ENCODE assay signal across 24 mouse cellular contexts in genomic region chr13:108487066-108487465, GRCm38 (mm10). TPM values are rescaled to one million over a fixed set of nuclear protein-coding genes. Genes with fewer than 3 reads are reported as not detected.
DNase-seq lines count a peak whose midpoint lies in the region; ATAC-seq and TF ChIP-seq lines count a peak whose summit lies in the region.
"Had no signal": no experiment of that assay in that cellular context is flagged by ENCODE, and none has a peak within 500 bp of the region (broad histone marks: within the 10 kb centered on the region; RNA-seq: fewer than 3 reads in every experiment).

No protein-coding gene starts in this region.

- peak; percentile 67 for DNase-seq in 416B (ENCODE audit: low read depth)
- DNase-seq in gastrocnemius, adult 8-10 months (ENCODE audit: low spot score in 2 of 2) = no peak
- no peak for DNase-seq in embryo, embryonic 10.5 days (ENCODE audit: low spot score)
- DNase-seq in stomach, postnatal 0 days (ENCODE audit: low spot score) = no peak
- DNase-seq: adrenal gland, adult 2 months; adrenal gland, postnatal 10 days; adrenal gland, postnatal 25 days; B cell, adult 2 months; cerebellum, adult 11-12 months; cerebellum, adult 2 months; cerebellum, adult 9-10 months; cerebellum, postnatal 10 days; cerebellum, postnatal 25 days; forebrain, postnatal 0 days had no signal

- 83% methylated on average over 3 of the region's 3 CpGs for WGBS in stomach, postnatal 0 days

- no peaks in the 10 kb centered on the region for H3K36me3 ChIP-seq in stomach, postnatal 0 days (ENCODE audit: control insufficient read depth, insufficient read depth, low read length)
- H3K36me3 ChIP-seq: embryonic facial prominence, embryonic 10.5 days; embryonic facial prominence, embryonic 12.5 days; forebrain, embryonic 15.5 days; G1E had no signal

- no peak for TF ChIP-seq EP300 in stomach, postnatal 0 days (optimal IDR thresholded peaks at IDR 0.05)

- H3K4me3 ChIP-seq in stomach, postnatal 0 days (ENCODE audit: low read depth, low read length) = no peak overlapping the region
- H3K4me3 ChIP-seq: embryonic facial prominence, embryonic 10.5 days; embryonic facial prominence, embryonic 12.5 days; forebrain, embryonic 13.5 days; forebrain, embryonic 15.5 days had no signal

- no peak overlapping the region for H3K4me2 ChIP-seq in stomach, postnatal 0 days (replicated peaks; ENCODE audit: low read depth)
- H3K4me2 ChIP-seq: embryonic facial prominence, embryonic 12.5 days; forebrain, embryonic 13.5 days; forebrain, embryonic 15.5 days had no signal

- H3K9ac ChIP-seq in stomach, postnatal 0 days (ENCODE audit: low read length) = no peak overlapping the region
- H3K9ac ChIP-seq: embryonic facial prominence, embryonic 12.5 days; forebrain, embryonic 13.5 days; forebrain, embryonic 15.5 days; forebrain, postnatal 0 days had no signal

- H3K27ac ChIP-seq in stomach, postnatal 0 days (replicated peaks) = no peak overlapping the region
- H3K27ac ChIP-seq: embryonic facial prominence, embryonic 10.5 days; embryonic facial prominence, embryonic 12.5 days; forebrain, embryonic 13.5 days; forebrain, embryonic 15.5 days had no signal

- no peaks in the 10 kb centered on the region for H3K27me3 ChIP-seq in stomach, postnatal 0 days (ENCODE audit: control insufficient read depth, insufficient read depth, low read length)
- H3K27me3 ChIP-seq: CH12.LX; embryonic facial prominence, embryonic 12.5 days; forebrain, embryonic 13.5 days; forebrain, embryonic 15.5 days had no signal

- no peaks in the 10 kb centered on the region for H3K4me1 ChIP-seq in stomach, postnatal 0 days (replicated peaks; ENCODE audit: control insufficient read depth, insufficient read depth)
- H3K4me1 ChIP-seq: embryonic facial prominence, embryonic 10.5 days; embryonic facial prominence, embryonic 12.5 days; forebrain, embryonic 13.5 days; forebrain, embryonic 15.5 days had no signal

- TF ChIP-seq CTCF in stomach, postnatal 0 days (IDR thresholded peaks at IDR 0.05; ENCODE audit: low read depth) = no peak

- no peaks in the 10 kb centered on the region for H3K9me3 ChIP-seq in stomach, postnatal 0 days (ENCODE audit: control insufficient read depth, low read length)
- H3K9me3 ChIP-seq: embryonic facial prominence, embryonic 10.5 days; embryonic facial prominence, embryonic 12.5 days; forebrain, embryonic 13.5 days; forebrain, embryonic 15.5 days; G1E had no signal

- ATAC-seq in common myeloid progenitor, adult 5-6 weeks (replicated peaks; ENCODE audit: low read depth, poor library complexity, severe bottlenecking) = peak; percentile 86
- peak; percentile 49 to 66; a peak in 2 of 4 replicates for ATAC-seq in hematopoietic stem cell, adult 5-6 weeks (replicated peaks in 1 of 2; ENCODE audit: insufficient read depth in 1 of 2, low FRiP score in 2 of 2, low TSS enrichment in 1 of 2, low read depth in 1 of 2, poor library complexity in 2 of 2, severe bottlenecking in 2 of 2)
- ATAC-seq in megakaryocyte progenitor cell, adult 5-6 weeks (replicated peaks; ENCODE audit: poor library complexity) = peak; percentile 77
- ATAC-seq in stomach, postnatal 0 days (ENCODE audit: low FRiP score, low TSS enrichment) = no peak
- ATAC-seq: CD4-positive, CD25-positive, alpha-beta regulatory T cell, adult 4 months; forebrain, embryonic 13.5 days; forebrain, embryonic 15.5 days; forebrain, postnatal 0 days had no signal

RNA-seq across cellular contexts. Expression of gene Pde4d, which starts 37.3 kb away (rescaled TPM):
- total RNA-seq in common myeloid progenitor, adult 5-6 weeks (2017) = 31.6 and 35.8 TPM in 2 replicates
- 29.6 and 34.2 TPM in 2 replicates for total RNA-seq in hematopoietic stem cell, adult 5-6 weeks (2017)
- 32.5 and 38.7 TPM in 2 replicates for total RNA-seq in megakaryocyte progenitor cell, adult 5-6 weeks (2015)
- total RNA-seq in megakaryocyte progenitor cell, adult 5-6 weeks (2017) = 29.1 and 46.2 TPM in 2 replicates
- 100 to 1,000 TPM; 257 to 339 (median 308) TPM for total RNA-seq in gastrocnemius, adult 8-10 months (2022)
- 13.0 and 14.3 TPM in 2 replicates for polyA plus RNA-seq in stomach, postnatal 0 days (2015; fragmentation: Nextera tagmentation; extraction: Ambion mirVana)
- total RNA-seq: CH12.LX had no signal
